Mouse (Mus musculus) gastrocnemius, postnatal 4 days (tissue): ENCODE results near the gene Ppp1r3e. TPM values are rescaled to one million over a fixed set of nuclear protein-coding genes. Genes with fewer than 3 reads are reported as not detected.

Experiments used
- total RNA-seq, 2 experiments: library from RNA; stranded (reverse); gene quantifications; 2 replicates each; pipeline ENCODE4 v1.2.3; 2021

Gene Ppp1r3e
- total RNA-seq, 2 experiments from 2014 or later = 8.1 to 9.2 TPM

Other genes starting within 250 kb of the Ppp1r3e start
- not detected for gene Gm17606, start 236.6 kb downstream of the Ppp1r3e start, total RNA-seq
- gene Cdh24, start 236.2 kb downstream of the Ppp1r3e start, total RNA-seq = 1 to 10 TPM; 3.2 to 3.5 TPM
- gene 1700123O20Rik, start 191.3 kb downstream of the Ppp1r3e start, total RNA-seq = 10 to 100 TPM; 25.4 to 27.1 TPM
- gene Acin1, start 190.6 kb downstream of the Ppp1r3e start, total RNA-seq = 100 to 1,000 TPM; 134 to 165 TPM
- under 1 TPM in 1 of 2 experiments, not detected in 1; 0.16 TPM for gene Gm29776, start 178.7 kb downstream of the Ppp1r3e start, total RNA-seq
- gene Cebpe, start 165.4 kb downstream of the Ppp1r3e start, total RNA-seq = not detected
- gene Slc7a8, start 95.6 kb downstream of the Ppp1r3e start, total RNA-seq = 1 to 10 TPM; 6.5 to 8.8 TPM
- gene Rnf212b, start 63.4 kb downstream of the Ppp1r3e start, total RNA-seq = not detected
- gene Homez, start 6.6 kb downstream of the Ppp1r3e start, total RNA-seq = 1 to 10 TPM; 8.0 to 9.3 TPM
- gene Bcl2l2, start 5.8 kb upstream of the Ppp1r3e start, total RNA-seq = 10 to 100 TPM; 35.4 to 38.7 TPM
- 1 to 10 TPM; 2.3 to 4.1 TPM for gene Gm20521, start 5.9 kb upstream of the Ppp1r3e start, total RNA-seq
- 100 to 1,000 TPM; 120 to 149 TPM for gene Pabpn1, start 14.9 kb upstream of the Ppp1r3e start, total RNA-seq
- 10 to 100 TPM; 22.5 to 27.5 TPM for gene Slc22a17, start 35.6 kb upstream of the Ppp1r3e start, total RNA-seq
- gene Efs, start 48.6 kb upstream of the Ppp1r3e start, total RNA-seq = 10 to 100 TPM; 31.1 to 32.4 TPM
- not detected for gene Il25, start 55.1 kb upstream of the Ppp1r3e start, total RNA-seq
- gene Cmtm5, start 58.7 kb upstream of the Ppp1r3e start, total RNA-seq = 1 to 10 TPM; 3.8 to 4.1 TPM
- 100 to 1,000 TPM; 112 to 118 TPM for gene Myh6, start 89.4 kb upstream of the Ppp1r3e start, total RNA-seq
- gene Gm17428, start 99.4 kb upstream of the Ppp1r3e start, total RNA-seq = not detected
- gene Myh7, start 117.1 kb upstream of the Ppp1r3e start, total RNA-seq = 100 to 1,000 TPM; 492 to 506 TPM
- 10 to 100 TPM; 29.2 to 32.7 TPM for gene Ngdn, start 137.9 kb upstream of the Ppp1r3e start, total RNA-seq
- 1 to 10 TPM; 2.9 to 4.0 TPM for gene Zfhx2, start 214.8 kb upstream of the Ppp1r3e start, total RNA-seq
- gene Thtpa, start 217.2 kb upstream of the Ppp1r3e start, total RNA-seq = 10 to 100 TPM; 12.9 to 14.0 TPM
- 1 to 10 TPM; 6.5 to 8.3 TPM for gene Ap1g2, start 229.0 kb upstream of the Ppp1r3e start, total RNA-seq
- 1 to 10 TPM; 1.3 to 2.0 TPM for gene Jph4, start 239.4 kb upstream of the Ppp1r3e start, total RNA-seq